Mouse (Mus musculus) myocyte (in vitro differentiated cells): Measurements from ENCODE around the gene Btc. TPM values are rescaled to one million over a fixed set of nuclear protein-coding genes. Genes with fewer than 3 reads are reported as not detected.

ENCODE experiments used
- H3K27me3 ChIP-seq: one replicate; pipeline ENCODE4 v1.6.1; 2011; ENCODE audit not compliant: control insufficient read depth, insufficient read depth, insufficient read length
- H3K36me3 ChIP-seq: one replicate; pipeline ENCODE4 v1.6.1; 2011; ENCODE audit not compliant: control insufficient read depth, insufficient read depth
- H3K4me2 ChIP-seq: one replicate; pipeline ENCODE4 v1.6.1; 2011; ENCODE audit warnings: low read depth, control low read depth
- H3K4me3 ChIP-seq: one replicate; pipeline ENCODE4 v1.5.1; 2011; ENCODE audit warnings: mild to moderate bottlenecking, control low read depth, moderate library complexity
- H3K79me2 ChIP-seq: one replicate; pipeline ENCODE4 v1.6.1; 2011; ENCODE audit not compliant: control insufficient read depth, insufficient read depth
- H3ac ChIP-seq: one replicate; pipeline ENCODE4 v1.6.1; 2011; ENCODE audit not compliant: control insufficient read depth, insufficient read length
- CEBPB ChIP-seq: IDR thresholded peaks from 2 replicates; pipeline ENCODE4 v1.6.1; 2011; ENCODE audit warnings: mild to moderate bottlenecking, moderate library complexity; ENCODE audit not compliant: poor library complexity, insufficient read depth, severe bottlenecking
- E2F4 ChIP-seq: IDR thresholded peaks from one replicate; pipeline ENCODE4 v1.6.1; 2011; ENCODE audit warnings: mild to moderate bottlenecking, control low read depth, moderate library complexity; ENCODE audit not compliant: insufficient read depth
- MAX ChIP-seq: IDR thresholded peaks from one replicate; pipeline ENCODE4 v1.6.1; 2011; ENCODE audit warnings: low read depth, mild to moderate bottlenecking, control low read depth
- MYOD1 ChIP-seq, 3 experiments: IDR thresholded peaks; one replicate each; pipeline ENCODE4 v1.6.1; 2011; ENCODE audit warnings: control low read depth in 2 of 3, low read depth in 2 of 3, mild to moderate bottlenecking in 2 of 3, moderate library complexity in 1 of 3; ENCODE audit not compliant: insufficient read length in 2 of 3, control insufficient read depth in 1 of 3
- MYOG ChIP-seq, 3 experiments: IDR thresholded peaks; one replicate each; pipeline ENCODE4 v1.6.1; 2011; ENCODE audit warnings: control low read depth in 2 of 3, low read depth in 2 of 3, mild to moderate bottlenecking in 2 of 3; ENCODE audit not compliant: insufficient read length in 2 of 3, control insufficient read depth in 1 of 3, insufficient read depth in 1 of 3
- POLR2A ChIP-seq: IDR thresholded peaks from one replicate; pipeline ENCODE4 v1.6.1; 2011; ENCODE audit warnings: low read depth, mild to moderate bottlenecking, control low read depth, moderate library complexity; ENCODE audit not compliant: insufficient read length
- POLR2AphosphoS2 ChIP-seq: IDR thresholded peaks from one replicate; pipeline ENCODE4 v1.6.1; 2011; ENCODE audit warnings: low read depth, control low read depth; ENCODE audit not compliant: insufficient read length
- REST ChIP-seq: IDR thresholded peaks from one replicate; pipeline ENCODE4 v1.6.1; 2011; ENCODE audit warnings: mild to moderate bottlenecking, control low read depth, moderate library complexity; ENCODE audit not compliant: insufficient read depth, insufficient read length
- SRF ChIP-seq: IDR thresholded peaks from one replicate; pipeline ENCODE4 v1.6.1; 2011; ENCODE audit warnings: low read depth; ENCODE audit not compliant: control insufficient read depth, insufficient read length
- TCF12 ChIP-seq: IDR thresholded peaks from one replicate; pipeline ENCODE4 v1.6.1; 2011; ENCODE audit warnings: mild to moderate bottlenecking, control low read depth; ENCODE audit not compliant: poor library complexity, insufficient read depth, severe bottlenecking
- TCF3 ChIP-seq: IDR thresholded peaks from one replicate; pipeline ENCODE4 v1.6.1; 2011; ENCODE audit warnings: low read depth, control low read depth; ENCODE audit not compliant: insufficient read length
- USF1 ChIP-seq: IDR thresholded peaks from one replicate; pipeline ENCODE4 v1.6.1; 2011; ENCODE audit warnings: low read depth, mild to moderate bottlenecking, control low read depth, moderate library complexity
- polyA plus RNA-seq: library from polyadenylated mRNA; unstranded; fragments of >200 nt; fragmentation: generic; extraction: Trizol; gene quantifications from one replicate; pipeline ENCODE4 v1.2.1, GENCODE M21; 2012; ENCODE audit warnings: missing spikeins

The Btc gene
- polyA plus RNA-seq, 1 experiment: 0.36 TPM

GRCm38 (mm10) chr5:91334227-91334626, 68.6 kb downstream of the Btc start:
- TF ChIP-seq MYOG (IDR thresholded peaks at IDR 0.05; ENCODE audit: control insufficient read depth in 1 of 3, insufficient read depth in 1 of 3, insufficient read length in 2 of 3, low read depth in 2 of 3) (no peak), REST (no peak), USF1 (no peak), SRF (no peak)
- H3K79me2 ChIP-seq: no peaks in the 10 kb centered on the region
- no peak overlapping the region for H3K4me2 ChIP-seq
- H3K36me3 ChIP-seq: no peaks in the 10 kb centered on the region
- no peak overlapping the region for H3ac ChIP-seq
- H3K27me3 ChIP-seq: no peaks in the 10 kb centered on the region
- H3K4me3 ChIP-seq: no peak overlapping the region

- Histone ChIP-seq H3K4me3 (no peak overlapping the region), H3K79me2 (no peaks in the 10 kb centered on the region), H3K27me3 (no peaks in the 10 kb centered on the region), H3K36me3 (no peaks in the 10 kb centered on the region), H3ac (no peak overlapping the region), H3K4me2 (no peak overlapping the region)
- no peak for TF ChIP-seq REST
- no peak for TF ChIP-seq SRF
- no peak for TF ChIP-seq TCF12
- TF ChIP-seq MYOD1 (IDR thresholded peaks at IDR 0.05; ENCODE audit: control insufficient read depth in 1 of 3, insufficient read length in 2 of 3, low read depth in 2 of 3): no peak
- TF ChIP-seq TCF3: no peak
- no peak for TF ChIP-seq MYOG (IDR thresholded peaks at IDR 0.05; ENCODE audit: control insufficient read depth in 1 of 3, insufficient read depth in 1 of 3, insufficient read length in 2 of 3, low read depth in 2 of 3)
- no peak for TF ChIP-seq CEBPB
These were observed 70.5 kb downstream of the Btc start for GRCm38 (mm10) chr5:91332079-91332865.

- Histone ChIP-seq H3K4me2 (peak overlapping the region; percentile 10), H3K36me3 (no peaks in the 10 kb centered on the region), H3K27me3 (no peaks in the 10 kb centered on the region), H3ac (no peak overlapping the region), H3K4me3 (no peak overlapping the region), H3K79me2 (no peaks in the 10 kb centered on the region)
- TF ChIP-seq MAX: no peak
- TF ChIP-seq MYOD1 (IDR thresholded peaks at IDR 0.05; ENCODE audit: control insufficient read depth in 1 of 3, insufficient read length in 2 of 3, low read depth in 2 of 3): no peak
- TF ChIP-seq TCF3: no peak
- TF ChIP-seq POLR2A: no peak
- no peak for TF ChIP-seq USF1
- TF ChIP-seq MYOG (IDR thresholded peaks at IDR 0.05; ENCODE audit: control insufficient read depth in 1 of 3, insufficient read depth in 1 of 3, insufficient read length in 2 of 3, low read depth in 2 of 3): no peak
- TF ChIP-seq TCF12: no peak
- no peak for TF ChIP-seq POLR2AphosphoS2
- TF ChIP-seq E2F4: no peak
- TF ChIP-seq SRF: no peak
- no peak for TF ChIP-seq REST
- no peak for TF ChIP-seq CEBPB
These were observed 81.0 kb downstream of the Btc start for GRCm38 (mm10) chr5:91321840-91322239.

GRCm38 (mm10) chr5:91320348-91320747, 82.4 kb downstream of the Btc start:
- Histone ChIP-seq H3K27me3 (no peaks in the 10 kb centered on the region), H3K4me3 (no peak overlapping the region), H3ac (no peak overlapping the region), H3K4me2 (peak overlapping the region; percentile 62), H3K36me3 (no peaks in the 10 kb centered on the region), H3K79me2 (no peaks in the 10 kb centered on the region)
- no peak for TF ChIP-seq TCF3
- TF ChIP-seq USF1: no peak
- no peak for TF ChIP-seq SRF
- no peak for TF ChIP-seq CEBPB
- no peak for TF ChIP-seq E2F4
- TF ChIP-seq MAX: no peak
- TF ChIP-seq REST: no peak
- no peak for TF ChIP-seq POLR2AphosphoS2
- no peak for TF ChIP-seq MYOD1 (IDR thresholded peaks at IDR 0.05; ENCODE audit: control insufficient read depth in 1 of 3, insufficient read length in 2 of 3, low read depth in 2 of 3)
- TF ChIP-seq TCF12: no peak
- TF ChIP-seq POLR2A: no peak
- no peak for TF ChIP-seq MYOG (IDR thresholded peaks at IDR 0.05; ENCODE audit: control insufficient read depth in 1 of 3, insufficient read depth in 1 of 3, insufficient read length in 2 of 3, low read depth in 2 of 3)

- TF ChIP-seq MYOG (IDR thresholded peaks at IDR 0.05; ENCODE audit: control insufficient read depth in 1 of 3, insufficient read depth in 1 of 3, insufficient read length in 2 of 3, low read depth in 2 of 3): no peak
- TF ChIP-seq TCF12: no peak
- TF ChIP-seq CEBPB: no peak
- TF ChIP-seq POLR2AphosphoS2: no peak
- TF ChIP-seq MAX: no peak
- no peak for TF ChIP-seq SRF
- no peak for TF ChIP-seq TCF3
- TF ChIP-seq POLR2A: no peak
- no peak for TF ChIP-seq REST
- TF ChIP-seq E2F4: no peak
- Histone ChIP-seq H3ac (no peak overlapping the region), H3K79me2 (no peaks in the 10 kb centered on the region), H3K4me3 (no peak overlapping the region), H3K36me3 (no peaks in the 10 kb centered on the region), H3K27me3 (no peaks in the 10 kb centered on the region), H3K4me2 (no peak overlapping the region)
These were observed 88.8 kb downstream of the Btc start for GRCm38 (mm10) chr5:91313971-91314370.
